Mouse (Mus musculus) lung, postnatal 0 days (tissue): ENCODE measurements around the gene Ddx55.

Source experiments
- CTCF ChIP-seq: IDR thresholded peaks from 2 replicates; pipeline ENCODE4 v1.5.1; 2016; ENCODE audit warnings: antibody characterized with exemption, mild to moderate bottlenecking
- EP300 ChIP-seq: IDR thresholded peaks from 2 replicates; pipeline ENCODE4 v1.6.1; 2016; ENCODE audit warnings: antibody characterized with exemption, mild to moderate bottlenecking, control low read depth

DNA sequence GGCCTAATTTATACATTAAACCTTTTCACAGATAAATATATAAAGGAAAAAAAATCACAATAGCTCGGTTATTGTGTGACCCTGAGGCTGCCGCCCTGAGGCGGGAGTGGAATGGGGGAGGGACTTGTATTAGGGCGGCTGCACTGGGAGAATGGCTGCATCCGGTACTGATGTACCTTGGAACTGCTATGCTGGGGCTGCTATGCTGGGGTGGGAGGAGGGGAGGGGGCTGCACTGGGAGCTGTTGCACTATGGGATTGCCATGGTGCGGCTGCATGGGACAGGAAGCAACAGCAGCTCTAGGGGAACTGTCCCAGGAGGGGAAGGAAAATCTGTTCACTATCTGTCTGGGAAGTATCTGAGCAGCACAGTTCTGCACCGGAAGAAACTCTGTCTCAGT is 20.2 kb upstream of the Ddx55 start:
- TF ChIP-seq CTCF (no peak), EP300 (no peak)
